16 mouse cellular contexts compared by ENCODE assay signal in genomic region chrX:104545283-104545682, GRCm38 (mm10).
"Had no signal": no experiment of that assay in that cellular context is flagged by ENCODE, and none has a peak within 500 bp of the region (broad histone marks: within the 10 kb centered on the region; RNA-seq: fewer than 3 reads in every experiment).

No protein-coding gene starts in this region.

- H3K9ac ChIP-seq: limb, embryonic 15.5 days; lung, embryonic 14.5 days; midbrain, embryonic 12.5 days; neural tube, embryonic 15.5 days had no signal

- H3K9me3 ChIP-seq: limb, embryonic 15.5 days; megakaryocyte, embryonic 14.5 days; midbrain, embryonic 12.5 days; neural tube, embryonic 15.5 days had no signal

- H3K27me3 ChIP-seq: megakaryocyte, embryonic 14.5 days had no signal

- H3K4me2 ChIP-seq: limb, embryonic 15.5 days; lung, embryonic 14.5 days; midbrain, embryonic 12.5 days; neural tube, embryonic 15.5 days had no signal

- H3K36me3 ChIP-seq: limb, embryonic 15.5 days; midbrain, embryonic 12.5 days; neural tube, embryonic 15.5 days had no signal

- ATAC-seq: hindbrain, postnatal 0 days had no signal

- DNase-seq: kidney, adult 11 months; kidney, postnatal 25 days; layer of hippocampus, adult 9-11 months; layer of hippocampus, postnatal 36 days; lung, embryonic 14.5 days; lung, postnatal 10 days; lung, postnatal 4 days; retina, postnatal 1 day; right cerebral cortex, postnatal 4 days; thymus, postnatal 36 days had no signal

- H3K4me3 ChIP-seq: limb, embryonic 15.5 days; megakaryocyte, embryonic 14.5 days; midbrain, embryonic 12.5 days; myocyte; neural tube, embryonic 15.5 days had no signal

- H3K4me1 ChIP-seq: limb, embryonic 15.5 days; megakaryocyte, embryonic 14.5 days; midbrain, embryonic 12.5 days; neural tube, embryonic 15.5 days had no signal

- H3K27ac ChIP-seq: hindbrain, postnatal 0 days; limb, embryonic 15.5 days; midbrain, embryonic 12.5 days; neural tube, embryonic 15.5 days had no signal
